Mouse (Mus musculus): ENCODE data around the gene Tspyl1. TPM values are rescaled to one million over a fixed set of nuclear protein-coding genes. Genes with fewer than 3 reads are reported as not detected.

The Tspyl1 gene
- polyA plus RNA-seq, 1 experiment from 2014 or later, result 91.0 TPM

DNA sequence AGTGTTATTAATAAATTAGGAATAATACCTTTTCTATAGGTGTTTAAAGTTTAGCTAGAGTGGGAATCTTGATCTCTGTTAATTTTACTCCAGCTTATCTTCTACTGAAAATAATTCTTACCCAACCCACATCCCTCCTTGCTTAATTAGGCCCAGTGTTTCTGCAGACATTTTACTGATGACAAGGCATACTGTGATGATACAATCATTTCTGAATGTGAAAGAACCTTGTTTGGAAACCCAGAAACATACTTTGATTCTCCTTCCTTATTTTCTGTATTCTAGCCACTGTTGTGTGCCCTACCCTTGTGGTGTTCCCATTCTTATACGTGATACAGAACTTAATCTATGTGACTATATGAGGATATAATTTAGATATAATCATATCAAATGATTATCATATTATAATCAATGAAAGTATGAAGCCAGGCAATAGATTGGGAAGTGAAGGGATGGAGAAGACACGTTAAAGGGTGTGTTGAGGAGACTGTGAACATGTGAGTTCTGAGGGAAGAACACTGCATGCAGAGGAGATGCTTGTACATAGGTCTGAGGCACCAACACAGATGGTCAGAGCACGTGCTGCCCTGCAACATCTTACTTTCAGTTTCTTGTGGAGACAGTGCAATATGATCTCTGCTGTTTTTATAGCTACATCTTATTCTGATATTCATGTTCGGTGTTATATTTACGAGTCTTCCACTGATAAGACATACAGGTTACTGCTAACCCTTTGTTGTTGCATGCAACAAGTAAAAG, 14.5 kb upstream of the Tspyl1 start:
- H3K4me3 ChIP-seq, result no peak overlapping the region
- WGBS, result 73% methylated on average over 5 of the region's 5 CpGs
- H3K9ac ChIP-seq, result no peak overlapping the region
- no peaks in the 10 kb centered on the region for H3K27me3 ChIP-seq
- peaks cover 5% of the 10 kb centered on the region; the same call in 1 of the 2 replicates for H3K4me1 ChIP-seq
- H3K4me2 ChIP-seq (replicated peaks), result no peak overlapping the region
- ATAC-seq (ENCODE audit: low FRiP score, low read depth), result no peak
- no peaks in the 10 kb centered on the region for H3K9me3 ChIP-seq
- H3K36me3 ChIP-seq, result no peaks in the 10 kb centered on the region
- H3K27ac ChIP-seq, result no peak overlapping the region

DNA sequence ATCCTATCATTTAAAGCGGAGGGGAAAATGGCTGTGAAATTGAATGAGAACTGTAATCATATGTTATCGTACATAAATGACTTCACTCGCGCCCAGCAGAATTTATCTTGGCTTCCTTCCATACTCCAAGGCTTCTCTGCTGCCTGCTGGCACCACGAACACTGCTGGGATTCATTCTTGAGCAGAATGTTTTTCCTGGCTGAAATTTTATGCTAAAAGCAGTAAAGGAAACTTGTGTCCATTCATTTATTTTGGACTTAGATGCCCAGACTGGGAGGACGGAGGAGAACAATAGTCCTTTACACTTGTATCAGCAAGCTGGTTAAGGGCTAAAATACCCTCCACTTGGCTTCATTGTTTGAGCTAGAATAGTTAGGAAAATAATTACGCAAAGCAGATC, 10.3 kb upstream of the Tspyl1 start:
- 57% methylated on average over 7 of the region's 7 CpGs for WGBS

DNA sequence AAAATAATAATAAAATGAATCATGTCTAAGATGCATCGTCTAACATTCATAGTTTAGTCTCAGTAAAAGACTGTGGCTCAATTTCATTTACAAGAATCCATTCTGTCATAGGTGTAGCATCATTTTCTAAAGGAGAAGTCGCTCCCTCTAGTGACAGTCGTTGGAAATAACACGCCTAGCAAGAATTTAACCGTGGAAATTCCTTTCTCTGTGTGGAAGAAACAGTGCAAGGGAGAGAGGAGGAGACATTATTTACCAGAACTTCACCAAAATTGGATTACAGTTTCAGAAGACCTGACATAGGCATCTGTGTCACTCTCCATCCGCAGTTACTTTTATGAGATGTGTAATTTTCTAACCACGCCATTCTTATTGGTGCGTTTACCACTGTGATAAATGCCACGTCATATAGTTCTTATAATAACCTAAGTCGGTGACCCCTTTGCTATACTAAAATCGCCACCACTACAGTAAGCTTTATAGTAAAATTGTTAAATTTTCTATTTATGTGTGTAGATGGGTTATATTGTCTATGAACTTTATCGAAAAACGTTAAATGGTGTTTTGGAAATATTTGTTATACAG, 1.3 kb upstream of the Tspyl1 start:
- peaks cover 19% of the 10 kb centered on the region for H3K4me1 ChIP-seq

More for the DNA sequence above, 10.3 kb upstream of the Tspyl1 start:
- ATAC-seq (ENCODE audit: low FRiP score, low read depth), result peak; percentile 66; the same call in 1 of the 2 replicates
- Histone ChIP-seq H3K9me3 (no peaks in the 10 kb centered on the region; the same call in 1 of the 2 replicates), H3K36me3 (no peaks in the 10 kb centered on the region), H3K27me3 (no peaks in the 10 kb centered on the region), H3K4me1 (peaks cover 5% of the 10 kb centered on the region; the same call in 1 of the 2 replicates), H3K9ac (no peak overlapping the region), H3K4me3 (no peak overlapping the region), H3K4me2 (replicated peaks) (no peak overlapping the region), H3K27ac (no peak overlapping the region)

DNA sequence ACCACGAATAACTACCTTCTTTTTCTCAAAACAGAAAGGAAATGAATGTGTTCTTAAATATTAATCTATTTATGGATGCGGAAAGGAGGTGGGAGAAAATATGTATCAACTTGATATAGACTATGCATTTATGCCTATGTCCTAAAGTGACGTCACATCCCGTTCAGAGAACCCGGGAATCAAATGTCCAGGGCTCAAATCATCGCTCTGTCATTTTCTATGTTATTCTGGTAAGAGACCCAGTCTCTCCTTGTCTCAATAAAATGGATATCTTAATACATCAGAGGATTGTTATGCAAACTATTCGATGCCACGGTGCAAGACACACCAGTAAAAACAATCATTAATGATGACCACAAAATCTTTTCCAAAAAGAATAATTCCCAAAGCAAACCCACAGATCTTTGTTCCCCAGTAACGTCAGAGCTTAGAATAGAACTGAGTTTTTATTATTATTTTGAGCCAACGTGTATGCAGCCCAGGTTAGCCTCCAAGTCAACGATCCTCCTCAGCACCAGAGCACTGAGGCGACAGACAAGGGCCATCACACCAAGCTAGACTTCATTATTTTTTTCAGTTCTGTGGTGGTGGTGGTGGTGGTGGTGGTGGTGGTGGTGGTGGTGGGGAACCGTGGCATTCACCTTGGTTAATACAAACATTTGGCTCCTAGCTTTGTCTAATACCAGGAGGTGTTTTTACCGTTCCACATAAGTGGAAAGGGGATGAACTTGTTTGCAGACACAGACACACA, 604 bp upstream of the Tspyl1 start:
- Histone ChIP-seq H3K9ac (peak overlapping the region; percentile 96), H3K4me1 (peaks cover 19% of the 10 kb centered on the region), H3K9me3 (no peaks in the 10 kb centered on the region), H3K27ac (0 out of 2 replicates have a peak overlapping the region, but pooled peaks have one; percentile 55), H3K4me3 (peak overlapping the region; percentile 73), H3K36me3 (peaks cover 3% of the 10 kb centered on the region), H3K4me2 (replicated peaks) (peak overlapping the region; percentile 95), H3K27me3 (no peaks in the 10 kb centered on the region)
- ATAC-seq (ENCODE audit: low FRiP score, low read depth), result no peak; the same call in 1 of the 2 replicates
- 20% methylated on average over 14 of the region's 14 CpGs for WGBS

More for the DNA sequence above, 1.3 kb upstream of the Tspyl1 start:
- Histone ChIP-seq H3K9me3 (no peaks in the 10 kb centered on the region), H3K36me3 (no peaks in the 10 kb centered on the region), H3K27ac (no peak overlapping the region), H3K9ac (no peak overlapping the region), H3K4me3 (no peak overlapping the region), H3K4me2 (replicated peaks) (peak overlapping the region; percentile 50), H3K27me3 (no peaks in the 10 kb centered on the region)
- 27% methylated on average over 13 of the region's 13 CpGs for whole genome bisulfite sequencing
- no peak for ATAC-seq (ENCODE audit: low FRiP score, low read depth)

DNA sequence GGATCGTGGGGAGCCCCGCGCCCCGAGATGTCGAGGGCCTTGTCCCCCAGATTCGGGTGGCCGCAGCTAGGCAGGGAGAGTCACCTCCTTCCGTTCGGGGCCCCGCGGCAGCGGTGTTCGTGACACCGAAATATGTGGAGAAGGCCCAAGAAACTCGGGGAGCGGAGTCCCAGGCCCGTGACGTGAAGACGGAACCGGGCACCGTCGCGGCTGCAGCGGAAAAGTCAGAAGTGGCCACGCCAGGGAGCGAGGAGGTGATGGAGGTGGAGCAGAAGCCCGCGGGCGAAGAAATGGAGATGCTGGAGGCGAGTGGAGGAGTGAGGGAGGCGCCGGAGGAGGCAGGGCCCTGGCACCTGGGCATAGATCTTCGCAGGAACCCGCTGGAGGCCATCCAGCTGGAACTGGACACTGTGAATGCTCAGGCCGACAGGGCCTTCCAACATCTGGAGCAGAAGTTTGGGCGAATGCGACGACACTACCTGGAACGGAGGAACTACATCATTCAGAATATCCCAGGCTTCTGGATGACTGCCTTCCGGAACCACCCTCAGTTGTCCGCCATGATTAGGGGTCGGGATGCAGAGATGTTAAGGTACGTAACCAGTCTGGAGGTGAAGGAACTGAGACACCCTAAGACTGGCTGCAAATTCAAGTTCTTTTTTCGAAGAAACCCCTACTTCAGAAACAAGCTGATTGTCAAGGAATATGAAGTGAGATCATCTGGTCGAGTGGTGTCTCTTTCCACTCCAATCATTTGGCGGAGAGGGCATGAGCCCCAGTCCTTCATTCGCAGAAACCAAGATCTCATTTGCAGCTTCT, 639 bp downstream of the Tspyl1 start:
- Histone ChIP-seq H3K4me2 (replicated peaks) (peak overlapping the region; percentile 95), H3K4me1 (peaks cover 19% of the 10 kb centered on the region), H3K27me3 (no peaks in the 10 kb centered on the region), H3K4me3 (peak overlapping the region; percentile 73), H3K36me3 (peaks cover 10% of the 10 kb centered on the region), H3K27ac (peak overlapping the region; percentile 80), H3K9me3 (no peaks in the 10 kb centered on the region), H3K9ac (peak overlapping the region; percentile 96)
- peak; percentile 22 for ATAC-seq (ENCODE audit: low FRiP score, low read depth)
- 4% methylated on average over 47 of the region's 47 CpGs for WGBS

DNA sequence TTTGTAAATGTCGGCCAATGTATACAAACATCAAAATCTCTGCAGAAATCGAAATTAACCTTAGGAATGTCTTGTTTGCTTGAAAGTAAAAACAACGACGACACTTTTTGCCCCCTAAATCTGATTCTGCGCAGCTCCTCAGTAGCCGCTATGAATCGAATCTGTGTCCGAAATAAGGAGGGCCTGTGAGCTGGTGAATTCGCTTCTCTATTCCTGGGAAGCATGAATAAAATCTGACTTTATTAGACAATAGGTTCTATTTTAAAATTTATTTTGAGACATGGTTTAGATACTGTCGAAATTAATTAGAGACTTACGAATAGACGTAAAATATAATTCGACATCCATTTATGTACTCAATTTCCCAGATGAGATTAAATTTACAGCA, 14.9 kb downstream of the Tspyl1 start:
- no peak for ATAC-seq (ENCODE audit: low FRiP score, low read depth)
- no peaks in the 10 kb centered on the region for H3K36me3 ChIP-seq
- H3K9me3 ChIP-seq, result no peaks in the 10 kb centered on the region
- 4% methylated on average over 13 of the region's 13 CpGs for WGBS
- peak overlapping the region; percentile 90 for H3K4me2 ChIP-seq (replicated peaks)
- peak overlapping the region; percentile 68 for H3K9ac ChIP-seq
- H3K27me3 ChIP-seq, result no peaks in the 10 kb centered on the region
- peak overlapping the region; percentile 75 for H3K4me3 ChIP-seq
- peak overlapping the region; percentile 58; the same call in 1 of the 2 replicates for H3K27ac ChIP-seq
- peaks cover 34% of the 10 kb centered on the region for H3K4me1 ChIP-seq

DNA sequence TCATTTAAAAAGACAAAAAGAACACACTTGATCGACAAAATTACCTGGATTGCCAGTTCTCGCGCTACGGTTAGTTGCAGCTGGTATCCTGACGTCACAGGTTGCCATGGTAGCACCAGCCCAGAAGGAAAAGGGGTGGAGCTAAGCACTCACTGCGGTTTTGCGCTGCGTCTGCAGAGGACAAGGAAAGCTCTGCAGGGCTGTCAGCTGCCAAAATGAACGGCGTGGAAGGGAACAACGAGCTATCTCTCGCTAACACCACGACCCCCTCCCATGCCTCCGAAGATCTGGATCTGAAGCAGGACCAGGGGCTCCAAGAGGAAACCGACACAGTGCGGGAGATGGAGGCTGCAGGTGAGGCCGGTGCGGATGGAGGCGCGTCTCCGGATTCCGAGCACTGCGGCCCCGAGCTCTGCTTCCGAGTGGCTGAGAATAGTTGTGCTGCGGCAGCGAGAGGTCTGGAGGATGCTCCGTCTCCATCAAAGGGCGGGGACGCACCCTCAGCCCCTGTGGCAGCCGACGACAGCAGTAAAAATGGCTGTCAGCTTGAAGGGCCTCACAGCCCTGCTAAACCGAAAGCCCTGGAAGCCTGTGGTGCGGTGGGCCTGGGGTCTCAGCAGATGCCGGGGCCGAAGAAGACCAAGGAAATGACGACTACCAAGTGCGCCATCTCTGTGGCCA, 15.4 kb downstream of the Tspyl1 start, which contains the start of gene Tspyl4:
Gene Tspyl4 (plus strand): TSS at position 144 of the 681 bp plus-strand sequence.
- peaks cover 34% of the 10 kb centered on the region for H3K4me1 ChIP-seq
- H3K27ac ChIP-seq, result peak within 1 kb of the TSS; percentile 87
- no peaks in the 10 kb centered on the region for H3K27me3 ChIP-seq
- peak within 1 kb of the TSS; percentile 90 for H3K4me2 ChIP-seq (replicated peaks)
- WGBS, result under 1% methylated on average over 38 of the region's 38 CpGs
- no peaks in the 10 kb centered on the region for H3K9me3 ChIP-seq
- peak; percentile 99 for ATAC-seq (ENCODE audit: low FRiP score, low read depth)
- H3K9ac ChIP-seq, result peak within 1 kb of the TSS; percentile 82
- peak within 1 kb of the TSS; percentile 75 for H3K4me3 ChIP-seq
- no peaks in the 10 kb centered on the region for H3K36me3 ChIP-seq

DNA sequence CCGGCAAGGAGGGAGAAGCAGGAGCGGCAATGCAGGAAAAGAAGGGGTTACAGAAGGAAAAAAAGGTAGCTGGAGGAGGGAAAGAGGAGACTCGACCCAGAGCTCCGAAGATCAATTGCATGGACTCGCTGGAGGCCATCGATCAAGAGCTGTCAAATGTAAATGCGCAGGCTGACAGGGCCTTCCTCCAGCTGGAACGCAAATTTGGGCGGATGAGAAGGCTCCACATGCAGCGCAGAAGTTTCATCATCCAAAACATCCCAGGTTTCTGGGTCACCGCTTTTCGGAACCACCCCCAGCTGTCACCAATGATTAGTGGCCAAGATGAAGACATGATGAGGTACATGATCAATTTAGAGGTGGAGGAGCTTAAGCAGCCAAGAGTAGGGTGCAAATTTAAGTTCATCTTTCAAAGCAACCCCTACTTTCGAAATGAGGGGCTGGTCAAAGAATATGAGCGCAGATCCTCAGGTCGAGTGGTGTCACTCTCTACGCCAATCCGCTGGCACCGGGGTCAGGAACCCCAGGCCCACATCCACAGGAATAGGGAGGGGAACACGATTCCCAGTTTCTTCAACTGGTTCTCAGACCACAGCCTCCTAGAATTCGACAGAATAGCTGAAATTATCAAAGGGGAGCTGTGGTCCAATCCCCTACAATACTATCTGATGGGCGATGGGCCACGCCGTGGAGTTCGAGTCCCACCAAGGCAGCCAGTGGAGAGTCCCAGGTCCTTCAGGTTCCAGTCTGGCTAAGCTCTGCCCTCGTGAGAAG, 16.2 kb downstream of the Tspyl1 start:
- 45% methylated on average over 25 of the region's 25 CpGs for WGBS
- H3K9ac ChIP-seq, result peak overlapping the region; percentile 82
- H3K36me3 ChIP-seq, result 0 out of 2 replicates have a peak, but pooled peaks cover 3% of the 10 kb centered on the region
- peaks cover 34% of the 10 kb centered on the region for H3K4me1 ChIP-seq
- peak overlapping the region; percentile 87 for H3K27ac ChIP-seq
- no peaks in the 10 kb centered on the region for H3K27me3 ChIP-seq
- peak overlapping the region; percentile 90 for H3K4me2 ChIP-seq (replicated peaks)
- H3K9me3 ChIP-seq, result no peaks in the 10 kb centered on the region
- H3K4me3 ChIP-seq, result peak overlapping the region; percentile 75
- ATAC-seq (ENCODE audit: low FRiP score, low read depth), result no peak

DNA sequence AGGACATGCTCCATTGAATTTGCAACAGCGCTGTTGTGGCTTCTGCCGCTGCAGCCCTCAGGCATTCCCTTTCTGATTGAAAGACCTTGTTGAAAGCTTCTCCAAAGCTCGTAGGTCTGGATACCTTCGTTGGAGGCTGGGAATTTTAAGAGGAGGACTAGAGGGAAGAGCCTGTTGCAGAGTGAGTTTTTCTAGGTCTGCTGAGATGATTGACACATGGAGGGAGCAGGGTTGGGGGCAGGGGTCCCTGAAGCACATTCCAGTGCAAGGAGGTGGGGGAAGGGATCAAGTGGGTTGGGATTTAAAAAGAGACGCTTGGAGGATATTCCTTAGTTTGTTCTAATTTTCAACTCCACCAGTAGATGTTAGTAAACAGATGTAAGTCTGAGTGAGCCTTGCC, 18.4 kb downstream of the Tspyl1 start:
- Histone ChIP-seq H3K9ac (peak overlapping the region; percentile 14; the same call in 1 of the 2 replicates), H3K9me3 (no peaks in the 10 kb centered on the region), H3K4me1 (peaks cover 34% of the 10 kb centered on the region), H3K4me2 (replicated peaks) (peak overlapping the region; percentile 90), H3K4me3 (peak overlapping the region; percentile 21), H3K36me3 (0 out of 2 replicates have a peak, but pooled peaks cover 3% of the 10 kb centered on the region), H3K27ac (no peak overlapping the region), H3K27me3 (no peaks in the 10 kb centered on the region)
- 37% methylated on average over 5 of the region's 5 CpGs for WGBS
- no peak for ATAC-seq (ENCODE audit: low FRiP score, low read depth)

DNA sequence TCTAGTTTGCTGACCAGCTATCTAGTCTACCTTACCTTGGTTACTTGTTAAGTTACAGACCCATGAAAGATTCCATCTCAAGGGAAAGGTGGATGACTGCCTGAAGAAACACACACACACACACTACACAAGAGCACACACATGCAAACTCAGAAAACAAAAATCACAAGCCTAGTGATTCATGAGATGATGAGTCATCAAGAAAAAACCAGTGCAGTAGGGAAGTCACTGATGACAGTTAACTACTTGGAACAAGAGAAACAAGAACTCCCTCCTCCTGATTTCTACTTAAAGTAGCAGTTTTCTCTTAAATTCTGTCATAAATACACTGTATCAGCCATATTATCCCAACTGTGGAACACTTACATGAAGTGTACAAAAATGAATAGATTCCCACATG, 25.1 kb downstream of the Tspyl1 start:
- Histone ChIP-seq H3K4me2 (replicated peaks) (no peak overlapping the region), H3K9me3 (no peaks in the 10 kb centered on the region), H3K9ac (no peak overlapping the region), H3K27me3 (no peaks in the 10 kb centered on the region), H3K36me3 (peaks cover 8% of the 10 kb centered on the region; the same call in 1 of the 2 replicates), H3K4me1 (no peaks in the 10 kb centered on the region), H3K4me3 (no peak overlapping the region), H3K27ac (no peak overlapping the region)
- no peak for ATAC-seq (ENCODE audit: low FRiP score, low read depth)
